Mouse (Mus musculus) neural tube, embryonic 14.5 days (tissue): ENCODE data around the gene Stx18. TPM values are rescaled to one million over a fixed set of nuclear protein-coding genes. Genes with fewer than 3 reads are reported as not detected.

Experiments
- polyA plus RNA-seq: library from polyadenylated mRNA; unstranded; fragments of >200 nt; fragmentation: Nextera tagmentation; extraction: Ambion mirVana; gene quantifications from 2 replicates; pipeline ENCODE4 v1.2.1, GENCODE M21; 2014

The Stx18 gene
- polyA plus RNA-seq, 1 experiment from 2014 or later: 38.7 TPM

Other genes with a start within 250 kb of the Stx18 start
- gene Msx1, start 214.2 kb upstream of the Stx18 start, polyA plus RNA-seq: 11.8 and 12.5 TPM in 2 replicates
- gene Nsg1, start 121.2 kb downstream of the Stx18 start, polyA plus RNA-seq: 321 and 367 TPM in 2 replicates
- gene Zbtb49, start 181.7 kb downstream of the Stx18 start, polyA plus RNA-seq: 20.3 and 22.2 TPM in 2 replicates
- 37.3 and 44.6 TPM in 2 replicates for gene Lyar, start 181.7 kb downstream of the Stx18 start, polyA plus RNA-seq
- gene Tmem128, start 221.4 kb downstream of the Stx18 start, polyA plus RNA-seq: 110 and 112 TPM in 2 replicates
- gene Otop1, start 237.2 kb downstream of the Stx18 start, polyA plus RNA-seq: not detected in 2 replicates